Mouse (Mus musculus) forebrain, embryonic 10.5 days (tissue): Measurements from ENCODE around the gene Zfp362. TPM values are rescaled to one million over a fixed set of nuclear protein-coding genes. Genes with fewer than 3 reads are reported as not detected.
A peak's percentile ranks its signal among the peaks of the same experiment; 100 is the strongest.

ENCODE experiments used
- DNase-seq: peaks from one replicate; pipeline ENCODE4 v3.0.0-alpha.2; 2017; ENCODE audit warnings: low spot score; ENCODE audit errors: extremely low spot score
- H3K27ac ChIP-seq: fragments of 300-500 bp; sonication (generic); 2 replicates; pipeline ENCODE4 v1.5.1; 2016; ENCODE audit warnings: mild to moderate bottlenecking
- H3K27me3 ChIP-seq: fragments of 300-500 bp; sonication (generic); 2 replicates; pipeline ENCODE4 v1.6.1; 2016; ENCODE audit warnings: mild to moderate bottlenecking; ENCODE audit not compliant: poor library complexity, severe bottlenecking
- H3K36me3 ChIP-seq: fragments of 300-500 bp; sonication (generic); replicated peaks from 2 replicates; pipeline ENCODE4 v1.6.1; 2016; ENCODE audit warnings: mild to moderate bottlenecking, moderate library complexity
- H3K4me1 ChIP-seq: fragments of 300-500 bp; sonication (generic); 2 replicates; pipeline ENCODE4 v1.6.1; 2016
- H3K4me3 ChIP-seq: fragments of 300-500 bp; sonication (generic); 2 replicates; pipeline ENCODE4 v1.5.1; 2016; ENCODE audit warnings: mild to moderate bottlenecking, moderate library complexity
- H3K9me3 ChIP-seq: fragments of 300-500 bp; sonication (generic); 2 replicates; pipeline ENCODE4 v1.6.1; 2016; ENCODE audit warnings: mild to moderate bottlenecking, moderate library complexity
- WGBS: fragments of 180-500 bp; shearing (Covaris S2); methylation state at CpG from one replicate; pipeline ENCODE4 v1.1.7; 2016; 5-methylcytosine and 5-hydroxymethylcytosine counted together
- polyA plus RNA-seq: library from polyadenylated mRNA; unstranded; fragments of >200 nt; fragmentation: Nextera tagmentation; extraction: Ambion mirVana; gene quantifications from 2 replicates; pipeline ENCODE4 v1.2.1, GENCODE M21; 2016

Zfp362 gene
- polyA plus RNA-seq, 1 experiment from 2014 or later = 37.1 TPM

DNA sequence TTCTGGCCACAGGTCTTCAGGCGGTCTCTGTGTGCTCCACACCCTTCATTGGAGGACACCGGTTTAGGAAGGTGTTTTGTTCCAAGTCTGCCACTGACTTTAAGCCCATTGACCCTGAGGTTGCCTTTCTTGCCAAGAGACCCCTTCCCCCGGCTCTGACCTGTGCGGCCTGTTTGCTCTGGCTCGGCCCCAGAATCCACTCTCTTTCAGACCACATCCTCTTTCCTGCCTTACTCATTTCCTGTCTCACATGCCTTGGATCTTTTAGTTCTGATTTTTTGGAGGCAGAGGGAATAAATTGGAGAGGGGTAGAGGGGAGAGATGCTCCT lies 76.2 kb downstream of the Zfp362 start:
- Histone ChIP-seq H3K4me3 (peak overlapping the region; percentile 95), H3K9me3 (no peaks in the 10 kb centered on the region), H3K36me3 (peaks cover 50% of the 10 kb centered on the region), H3K27me3 (peaks cover 16% of the 10 kb centered on the region), H3K27ac (peak overlapping the region; percentile 99), H3K4me1 (peaks cover 84% of the 10 kb centered on the region)
- 31% methylated on average over 5 of the region's 5 CpGs for WGBS
- DNase-seq = no peak

DNA sequence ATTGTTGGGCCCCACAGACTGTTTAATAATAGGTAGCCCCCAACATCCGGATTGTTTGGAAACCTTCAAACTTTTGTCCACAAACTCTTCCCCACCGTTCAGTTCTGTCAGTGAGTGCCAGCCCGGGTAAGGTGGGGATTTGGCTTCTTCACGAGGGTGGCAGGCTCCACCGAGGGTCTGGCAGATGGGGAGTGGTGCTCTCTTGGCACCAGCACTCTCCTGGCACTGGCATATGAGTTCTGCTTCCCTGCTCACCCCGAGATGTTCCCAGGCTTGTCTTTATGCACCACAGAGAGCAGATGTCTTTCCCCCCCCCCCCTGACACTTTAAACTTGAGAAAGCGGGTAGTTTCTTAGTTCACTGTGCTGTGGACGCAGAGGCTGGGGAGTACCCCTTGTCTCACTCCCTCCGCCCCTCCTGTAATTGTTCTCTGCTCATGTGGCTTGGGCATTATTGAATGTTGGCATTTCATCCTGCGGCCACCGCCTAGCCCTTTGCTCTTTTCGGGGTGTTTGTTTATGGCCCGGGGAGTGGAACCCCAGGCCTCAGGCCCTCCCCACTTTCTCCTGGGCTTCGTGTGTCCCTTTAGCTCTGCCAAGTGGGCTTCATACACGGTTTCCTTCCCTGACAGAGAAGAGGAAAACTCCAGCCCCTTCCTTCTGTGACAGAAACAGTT lies 76.7 kb downstream of the Zfp362 start:
- H3K4me3 ChIP-seq = peak overlapping the region; percentile 95
- DNase-seq = no peak
- H3K4me1 ChIP-seq = peaks cover 84% of the 10 kb centered on the region
- 26% methylated on average over 15 of the region's 15 CpGs for WGBS
- H3K9me3 ChIP-seq = no peaks in the 10 kb centered on the region
- peaks cover 45% of the 10 kb centered on the region for H3K36me3 ChIP-seq
- peak overlapping the region; percentile 99 for H3K27ac ChIP-seq
- H3K27me3 ChIP-seq = peaks cover 21% of the 10 kb centered on the region

DNA sequence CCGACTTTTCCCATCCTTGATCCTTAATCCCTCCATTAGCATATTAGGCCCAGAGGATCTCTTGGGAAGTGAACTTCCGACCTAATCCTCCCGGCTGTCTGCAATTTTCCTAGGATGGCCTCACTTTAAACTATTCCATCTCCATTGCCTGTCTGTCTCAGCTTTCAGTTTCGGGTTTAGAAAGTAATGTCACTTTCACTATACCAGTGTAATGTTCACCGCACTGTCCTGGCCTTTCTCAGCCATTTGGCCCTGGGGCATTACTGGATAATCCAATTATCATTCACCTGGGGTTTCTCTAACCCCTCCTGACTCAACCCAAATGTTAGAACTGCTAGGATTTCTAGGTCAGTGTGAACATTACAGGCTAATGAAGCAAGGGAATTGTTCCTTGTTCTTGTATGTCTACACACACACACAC lies 77.4 kb downstream of the Zfp362 start:
- peaks cover 84% of the 10 kb centered on the region for H3K4me1 ChIP-seq
- peaks cover 29% of the 10 kb centered on the region for H3K27me3 ChIP-seq
- H3K4me3 ChIP-seq = peak overlapping the region; percentile 95
- no peaks in the 10 kb centered on the region for H3K9me3 ChIP-seq
- peaks cover 38% of the 10 kb centered on the region for H3K36me3 ChIP-seq
- peak overlapping the region; percentile 99 for H3K27ac ChIP-seq
- DNase-seq = no peak
- under 1% methylated on average over 5 of the region's 5 CpGs for WGBS

DNA sequence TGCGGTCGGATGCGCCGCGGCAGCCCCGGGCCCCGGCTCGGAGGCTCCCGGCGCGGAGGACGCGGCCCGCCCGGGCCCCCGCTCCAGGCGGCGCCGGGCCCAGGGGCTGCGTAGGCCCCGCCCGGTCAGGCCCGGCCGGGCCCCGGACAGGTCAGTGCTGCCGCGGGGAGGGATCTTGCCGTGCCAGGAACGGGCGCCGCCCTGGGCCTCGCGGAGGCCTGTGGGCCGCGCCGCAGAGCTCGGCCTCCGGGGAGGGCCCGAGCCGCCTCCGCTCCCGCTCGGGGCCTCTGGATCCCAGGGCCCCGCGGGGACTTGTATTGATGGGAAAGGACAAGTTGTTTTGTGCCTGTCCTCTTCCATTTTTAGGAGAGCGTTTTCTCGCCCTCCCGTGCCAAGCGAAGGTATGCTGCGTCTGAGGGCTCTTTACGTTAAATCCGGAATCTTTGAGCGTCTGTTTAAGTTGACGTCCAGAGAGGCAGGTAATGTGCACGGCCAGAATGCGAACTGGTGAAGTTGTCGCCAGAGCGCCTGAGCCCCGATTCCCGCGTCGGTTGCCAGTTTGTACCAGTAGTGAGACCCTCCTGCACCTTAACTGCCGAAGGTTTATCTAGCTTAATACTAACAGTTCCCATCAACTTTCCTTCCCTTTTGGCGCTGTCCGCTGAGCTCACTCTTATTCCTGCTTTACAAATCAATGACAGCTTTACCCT lies 78.0 kb downstream of the Zfp362 start:
- H3K4me3 ChIP-seq = peak overlapping the region; percentile 95
- WGBS = under 1% methylated on average over 65 of the region's 65 CpGs
- peaks cover 84% of the 10 kb centered on the region for H3K4me1 ChIP-seq
- peak overlapping the region; percentile 99 for H3K27ac ChIP-seq
- H3K9me3 ChIP-seq = no peaks in the 10 kb centered on the region
- peaks cover 35% of the 10 kb centered on the region for H3K36me3 ChIP-seq
- DNase-seq = no peak
- peaks cover 34% of the 10 kb centered on the region for H3K27me3 ChIP-seq

DNA sequence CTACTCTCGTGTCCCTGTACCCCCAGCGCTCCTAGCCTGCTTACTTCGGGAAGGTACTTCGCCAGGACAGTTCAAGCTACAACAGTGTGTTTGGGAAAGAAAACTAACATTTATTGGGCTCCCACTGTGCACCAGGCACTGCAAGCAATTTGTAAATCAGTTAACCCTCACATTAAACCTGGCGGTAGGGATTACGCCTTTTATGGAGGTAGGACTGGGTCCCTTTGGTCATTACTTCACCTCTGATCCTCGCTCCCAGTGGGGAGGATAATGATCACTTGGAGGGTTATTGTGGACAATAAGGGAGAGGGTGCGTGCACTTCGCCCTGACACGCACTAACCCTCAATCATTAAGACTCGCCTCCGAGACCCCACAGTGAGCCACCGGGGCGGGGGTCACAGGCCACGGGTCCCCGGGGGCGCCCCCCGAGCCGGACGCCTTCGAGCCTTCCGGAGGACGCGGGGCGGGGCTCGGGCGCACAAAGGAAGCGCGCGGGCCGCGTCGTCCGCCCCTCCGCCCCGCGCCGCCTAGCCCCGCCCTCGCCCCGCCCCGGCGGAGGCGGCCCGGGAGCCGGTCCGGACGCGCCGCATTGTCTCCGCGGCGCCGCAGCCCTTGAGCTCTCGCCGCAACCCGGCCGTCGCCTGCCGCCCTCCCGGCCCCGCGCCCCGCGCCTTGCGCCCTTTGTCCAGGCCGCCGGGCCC lies 78.7 kb downstream of the Zfp362 start:
- peaks cover 85% of the 10 kb centered on the region for H3K4me1 ChIP-seq
- 2% methylated on average over 58 of the region's 68 CpGs for WGBS
- no peaks in the 10 kb centered on the region for H3K9me3 ChIP-seq
- H3K27me3 ChIP-seq = peaks cover 37% of the 10 kb centered on the region
- peak overlapping the region; percentile 95 for H3K4me3 ChIP-seq
- H3K36me3 ChIP-seq = peaks cover 32% of the 10 kb centered on the region
- peak overlapping the region; percentile 99 for H3K27ac ChIP-seq
- DNase-seq = peak; percentile 66

DNA sequence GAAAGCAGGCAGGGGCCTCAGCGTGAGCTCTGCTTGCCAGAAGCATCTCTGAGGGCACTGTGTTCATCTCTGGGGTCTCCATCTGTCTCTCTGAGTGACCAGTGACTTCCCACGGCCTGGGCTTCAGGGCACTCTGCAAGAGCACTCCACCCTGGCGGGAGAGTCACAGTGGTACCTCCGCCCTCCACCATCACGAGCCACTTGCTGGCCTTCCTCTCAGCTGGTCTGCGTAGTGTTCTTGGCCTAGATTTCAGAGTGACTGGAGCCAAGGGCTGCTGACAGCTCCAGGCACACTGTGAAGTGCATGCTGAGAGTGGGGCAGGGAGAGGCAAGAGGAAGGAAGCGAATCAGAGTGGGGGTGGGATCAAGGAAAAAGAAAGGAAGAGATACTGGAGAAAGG lies 81.8 kb downstream of the Zfp362 start:
- Histone ChIP-seq H3K4me3 (no peak overlapping the region), H3K36me3 (peaks cover 3% of the 10 kb centered on the region), H3K4me1 (peaks cover 86% of the 10 kb centered on the region), H3K27me3 (peaks cover 41% of the 10 kb centered on the region), H3K9me3 (no peaks in the 10 kb centered on the region), H3K27ac (peak overlapping the region; percentile 72)
- no peak for DNase-seq
- 75% methylated on average over 7 of the region's 7 CpGs for WGBS

DNA sequence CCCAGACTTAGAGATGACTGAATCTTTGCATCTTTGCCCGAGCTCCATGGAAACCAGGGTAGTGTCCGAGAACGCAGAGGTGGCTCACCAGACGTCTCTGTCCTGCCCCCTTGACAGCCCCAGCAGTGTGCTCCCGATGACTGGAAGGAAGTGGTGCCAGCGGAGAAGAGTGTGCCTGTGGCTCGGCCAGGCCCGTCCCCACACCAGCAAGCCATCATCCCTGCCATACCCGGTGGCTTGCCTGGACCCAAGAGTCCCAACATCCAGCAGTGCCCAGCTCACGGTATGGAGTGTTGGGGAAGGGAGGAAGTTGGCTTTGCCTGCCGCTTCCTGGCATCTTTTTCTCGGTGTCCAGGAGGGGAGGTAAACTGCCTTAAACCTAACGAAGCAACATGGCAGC lies 82.4 kb downstream of the Zfp362 start:
- no peaks in the 10 kb centered on the region for H3K9me3 ChIP-seq
- 87% methylated on average over 13 of the region's 13 CpGs for WGBS
- H3K4me1 ChIP-seq = peaks cover 86% of the 10 kb centered on the region
- H3K36me3 ChIP-seq = no peaks in the 10 kb centered on the region
- peaks cover 41% of the 10 kb centered on the region for H3K27me3 ChIP-seq
- no peak for DNase-seq
- H3K4me3 ChIP-seq = no peak overlapping the region
- peak overlapping the region; percentile 72 for H3K27ac ChIP-seq

Other genes starting within 250 kb of the Zfp362 start
- gene Zscan20, start 195.9 kb downstream of the Zfp362 start, polyA plus RNA-seq = 6.3 and 7.0 TPM in 2 replicates
- 0.63 and 1.0 TPM in 2 replicates for gene Tlr12, start 187.4 kb downstream of the Zfp362 start, polyA plus RNA-seq
- gene Phc2, start 151.3 kb downstream of the Zfp362 start, polyA plus RNA-seq = 23.3 and 23.4 TPM in 2 replicates
- gene A3galt2, start 50.7 kb downstream of the Zfp362 start, polyA plus RNA-seq = 0.07 and 0.17 TPM in 2 replicates
- 6.8 and 7.4 TPM in 2 replicates for gene Trim62, start 77.5 kb upstream of the Zfp362 start, polyA plus RNA-seq
- gene Azin2, start 156.4 kb upstream of the Zfp362 start, polyA plus RNA-seq = 10.5 and 12.0 TPM in 2 replicates
- 237 and 245 TPM in 2 replicates for gene Ak2, start 185.9 kb upstream of the Zfp362 start, polyA plus RNA-seq